Mouse (Mus musculus) heart, postnatal 0 days (tissue): Measurements from ENCODE around the gene Pafah1b1.

ENCODE experiments used
- CTCF ChIP-seq: IDR thresholded peaks from 2 replicates; pipeline ENCODE4 v1.5.1; 2016; ENCODE audit warnings: antibody characterized with exemption, control low read depth, low read depth
- EP300 ChIP-seq: IDR thresholded peaks from 2 replicates; pipeline ENCODE4 v1.6.1; 2016; ENCODE audit warnings: antibody characterized with exemption, low read depth

GRCm38 (mm10) chr11:74670151-74670550, 54.3 kb downstream of the Pafah1b1 start:
- TF ChIP-seq CTCF (no peak), EP300 (no peak)
